Mouse (Mus musculus) ES-Bruce4 (cell line): ENCODE measurements around the gene Cd300ld3.

Source experiments
- CTCF ChIP-seq: IDR thresholded peaks from one replicate; pipeline ENCODE4 v1.8.1; 2011; ENCODE audit warnings: low read depth, low read length
- EP300 ChIP-seq: IDR thresholded peaks from 2 replicates; pipeline ENCODE4 v1.6.1; 2011; ENCODE audit warnings: low read depth, low read length; ENCODE audit not compliant: insufficient read depth
- POLR2A ChIP-seq: IDR thresholded peaks from one replicate; pipeline ENCODE4 v1.8.1; 2011; ENCODE audit warnings: low read length; ENCODE audit not compliant: insufficient read depth

DNA sequence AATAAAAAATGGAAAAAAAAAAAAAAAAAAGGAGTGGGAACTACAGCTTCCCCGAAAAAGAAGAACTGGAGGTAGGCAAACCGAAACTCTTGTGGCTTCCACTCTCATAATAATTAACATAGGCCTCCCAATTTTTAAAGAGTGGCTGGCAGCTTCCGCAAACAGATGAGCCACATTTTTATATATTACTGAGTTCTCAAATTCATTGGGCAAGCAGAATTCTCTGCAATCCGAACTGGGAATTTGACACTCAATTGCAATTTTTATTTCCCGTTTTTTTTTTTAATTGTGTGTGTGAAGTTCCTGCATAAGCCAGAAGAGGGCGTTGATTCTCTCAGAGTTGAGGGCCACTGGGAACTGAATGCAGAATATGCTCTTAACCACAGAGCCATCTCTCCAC lies 18.6 kb upstream of the Cd300ld3 start:
- TF ChIP-seq POLR2A = no peak
- TF ChIP-seq CTCF = no peak
- TF ChIP-seq EP300 = no peak
